Mouse (Mus musculus) layer of hippocampus, adult 2 months (tissue): ENCODE results near the gene Mrps23. TPM values are rescaled to one million over a fixed set of nuclear protein-coding genes. Genes with fewer than 3 reads are reported as not detected.
"Not testable (repeated sequence)": the region's sequence is repeated elsewhere in the genome, so short reads cannot be mapped to it uniquely, and the experiment has no call there.

Source experiments
- DNase-seq, 2 experiments: peaks; one replicate each; pipeline ENCODE4 v3.0.0; 2022; ENCODE audit warnings: low spot score in 2 of 2
- H3K27ac ChIP-seq: fragments of 200-600 bp; 2 replicates; pipeline ENCODE4 v1.8.1; 2022
- H3K4me3 ChIP-seq: fragments of 200-600 bp; 2 replicates; pipeline ENCODE4 v1.8.1; 2022; ENCODE audit warnings: mild to moderate bottlenecking
- CTCF ChIP-seq: fragments of 200-600 bp; conservative IDR thresholded peaks from 2 replicates; pipeline ENCODE4 v1.8.1; 2022; ENCODE audit warnings: antibody characterized with exemption, mild to moderate bottlenecking, moderate library complexity
- total RNA-seq, 2 experiments: library from RNA; stranded (reverse); gene quantifications; 2 replicates each; pipeline ENCODE4 v1.2.3; 2021

The Mrps23 gene
- total RNA-seq, 2 experiments from 2014 or later, result 64.9 to 65.6 TPM

DNA sequence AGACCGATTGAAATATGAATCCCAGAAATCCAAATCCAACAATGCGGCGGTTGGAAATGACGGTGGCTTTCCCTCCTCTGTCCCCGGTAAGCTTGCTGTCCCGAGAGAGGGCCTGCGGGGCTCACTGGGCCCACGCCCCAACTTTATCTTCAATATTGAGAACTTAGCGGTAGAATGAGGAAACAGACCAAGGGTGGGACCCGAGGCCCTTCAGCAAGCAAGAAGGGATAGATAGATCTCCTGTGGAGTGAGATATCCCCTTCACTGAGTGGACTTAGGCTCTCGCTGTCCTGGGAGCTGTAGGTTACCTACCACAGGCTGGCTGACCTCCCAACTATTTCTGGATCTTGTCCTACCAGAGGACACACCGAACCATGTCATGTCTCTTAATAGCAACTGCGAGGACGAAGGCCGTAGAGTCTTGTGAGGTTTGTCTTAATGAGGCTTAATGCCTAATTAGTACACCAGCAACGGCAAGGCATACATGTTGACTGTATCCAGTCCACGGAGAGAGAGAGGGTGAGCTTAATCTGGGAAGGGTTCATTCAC, 19.5 kb upstream of the Mrps23 start:
- H3K27ac ChIP-seq, result no peak overlapping the region
- H3K4me3 ChIP-seq, result no peak overlapping the region
- no peak for DNase-seq
- TF ChIP-seq CTCF, result no peak

DNA sequence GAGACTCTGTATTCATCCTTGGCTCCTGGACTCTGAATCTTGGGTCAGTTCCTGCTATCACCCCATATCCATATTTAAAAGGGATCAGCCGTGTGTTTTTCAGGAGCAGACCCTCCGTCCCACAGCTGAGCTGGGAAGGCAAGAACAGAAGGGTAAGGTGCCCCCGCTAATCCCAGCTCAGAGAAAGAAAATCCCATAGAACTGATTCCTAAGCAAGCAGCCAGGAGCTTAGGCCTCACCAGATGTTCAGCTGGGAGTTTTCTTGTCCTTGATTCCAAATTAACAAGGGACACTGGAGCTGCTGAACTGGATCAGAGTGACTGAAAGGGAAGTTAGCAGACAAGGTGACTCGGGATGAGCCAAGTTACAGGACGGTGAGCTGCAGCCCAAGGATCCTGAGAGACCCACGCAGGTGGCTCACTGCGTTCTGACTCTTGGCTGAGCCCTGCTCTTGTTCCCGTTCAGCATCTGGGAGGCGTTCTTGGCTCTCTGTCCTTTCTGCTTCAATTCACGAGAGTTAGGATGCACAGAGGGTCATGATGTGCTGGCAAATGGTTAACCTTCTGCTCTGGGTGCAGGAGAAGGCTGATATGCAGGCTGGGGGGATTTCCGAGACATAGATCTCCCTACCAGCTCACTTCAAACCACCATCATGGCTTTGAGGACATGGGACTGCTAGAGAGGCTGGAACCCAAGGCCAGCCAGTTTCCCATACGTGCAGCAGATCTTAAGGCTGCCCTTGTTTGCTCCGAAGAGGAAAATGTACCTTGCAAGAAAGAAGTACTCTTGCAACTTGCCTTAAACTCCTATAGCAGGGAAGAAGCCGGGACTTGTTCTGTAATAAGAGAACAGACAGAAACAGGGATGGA, 17.9 kb upstream of the Mrps23 start:
- TF ChIP-seq CTCF, result no peak
- peak overlapping the region; percentile 82; the same call in 1 of the 2 replicates for H3K27ac ChIP-seq

DNA sequence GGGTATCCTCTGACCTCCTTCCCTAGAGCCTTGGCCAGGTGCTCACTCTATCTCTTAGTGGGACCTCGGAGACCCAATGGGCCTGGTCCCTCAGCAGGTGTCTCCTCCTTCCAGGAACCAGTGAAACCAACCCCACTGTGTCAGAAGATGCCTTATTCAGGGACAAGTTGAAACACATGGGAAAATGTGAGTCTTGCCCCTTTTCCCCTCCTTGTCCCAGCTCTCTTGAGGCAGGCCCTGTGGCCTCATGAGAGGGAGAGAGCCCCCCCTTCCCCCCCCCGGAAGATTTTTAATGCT, 17.3 kb upstream of the Mrps23 start:
- TF ChIP-seq CTCF, result no peak
- H3K27ac ChIP-seq, result peak overlapping the region; percentile 82
- no peak overlapping the region for H3K4me3 ChIP-seq
- DNase-seq, result no peak

More for the DNA sequence above, 17.9 kb upstream of the Mrps23 start:
- H3K4me3 ChIP-seq, result no peak overlapping the region
- no peak for DNase-seq

DNA sequence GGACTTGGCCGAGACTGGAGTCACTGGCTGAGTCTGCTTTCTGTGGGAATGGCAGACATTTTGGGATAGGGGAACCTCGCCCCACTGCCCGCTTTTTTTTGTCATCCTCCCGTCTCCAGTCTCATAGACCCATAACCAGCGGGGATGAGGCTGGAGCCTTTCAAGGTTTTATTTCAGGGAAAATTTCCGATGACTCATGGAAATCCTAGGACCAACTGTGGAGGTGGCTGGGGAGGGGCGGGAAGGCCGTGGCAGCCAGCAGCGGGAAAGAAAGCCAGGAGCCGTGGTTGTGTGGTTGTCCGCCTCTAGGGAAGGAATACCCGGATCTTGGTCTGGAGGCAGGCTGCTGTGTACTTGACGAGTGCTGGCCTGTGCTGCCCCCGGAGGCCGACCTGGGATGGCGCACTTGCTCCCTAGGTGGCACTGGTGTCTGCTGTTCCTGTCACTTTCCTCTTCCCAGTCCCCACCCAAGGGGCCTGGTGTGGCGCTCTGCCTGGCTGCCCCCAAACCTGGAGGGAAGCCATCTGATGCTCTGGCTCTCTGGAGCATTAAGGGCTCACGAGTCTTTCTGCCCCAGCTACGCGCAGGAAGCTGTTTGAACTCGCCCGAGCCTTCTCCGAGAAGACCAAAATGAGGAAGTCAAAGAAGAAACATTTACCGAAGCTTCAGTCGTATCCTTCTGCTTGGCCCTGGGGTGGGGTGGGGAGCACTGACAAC, 16.6 kb upstream of the Mrps23 start:
- H3K4me3 ChIP-seq, result peak overlapping the region; percentile 43
- peak; percentile 93 for TF ChIP-seq CTCF
- peak overlapping the region; percentile 82 for H3K27ac ChIP-seq
- DNase-seq, result peak; percentile 78 to 82

DNA sequence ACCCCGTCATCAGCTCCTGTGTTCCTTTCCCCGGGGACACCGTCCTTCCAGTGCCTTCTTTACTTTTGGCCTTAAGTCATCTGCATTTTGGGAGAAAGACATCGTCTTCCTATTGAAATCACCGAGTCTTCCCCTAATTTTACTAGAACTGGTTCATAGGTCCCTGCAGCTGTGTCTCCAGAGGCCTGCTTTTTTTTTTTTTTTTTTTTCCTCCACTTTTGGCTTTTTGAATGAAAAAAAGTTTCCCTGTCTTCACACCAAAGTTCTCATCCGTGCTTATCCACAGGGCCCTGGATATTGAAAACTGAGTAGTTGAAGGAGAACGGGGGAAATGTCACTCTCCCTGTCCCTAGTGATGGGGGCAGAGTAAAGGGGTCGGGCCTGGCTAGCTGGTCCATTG, 16.0 kb upstream of the Mrps23 start:
- peak overlapping the region; percentile 43 for H3K4me3 ChIP-seq

DNA sequence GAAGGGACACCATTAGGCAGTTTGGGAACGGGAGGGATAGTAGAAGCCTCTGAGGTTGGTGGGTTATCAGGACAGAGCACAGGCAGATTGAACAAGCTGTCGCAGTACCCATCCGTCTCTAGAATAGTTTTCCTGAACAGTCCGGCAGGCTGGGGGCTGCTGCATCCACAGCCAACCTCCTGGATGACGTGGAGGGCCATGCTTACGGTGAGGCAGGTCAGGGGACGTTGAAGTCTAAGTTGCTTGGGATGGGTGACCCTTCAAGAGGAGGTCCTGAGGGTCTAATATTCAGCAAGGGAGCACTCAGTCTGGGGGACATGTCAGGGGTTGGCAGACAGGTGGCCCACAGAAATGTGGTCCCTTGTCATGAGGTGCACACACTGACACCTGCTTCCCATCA, 15.6 kb upstream of the Mrps23 start:
- TF ChIP-seq CTCF, result no peak
- DNase-seq, result no peak
- H3K27ac ChIP-seq, result no peak overlapping the region

More for the DNA sequence above, 16.0 kb upstream of the Mrps23 start:
- TF ChIP-seq CTCF, result no peak
- H3K27ac ChIP-seq, result peak overlapping the region; percentile 82; the same call in 1 of the 2 replicates
- DNase-seq, result no peak

DNA sequence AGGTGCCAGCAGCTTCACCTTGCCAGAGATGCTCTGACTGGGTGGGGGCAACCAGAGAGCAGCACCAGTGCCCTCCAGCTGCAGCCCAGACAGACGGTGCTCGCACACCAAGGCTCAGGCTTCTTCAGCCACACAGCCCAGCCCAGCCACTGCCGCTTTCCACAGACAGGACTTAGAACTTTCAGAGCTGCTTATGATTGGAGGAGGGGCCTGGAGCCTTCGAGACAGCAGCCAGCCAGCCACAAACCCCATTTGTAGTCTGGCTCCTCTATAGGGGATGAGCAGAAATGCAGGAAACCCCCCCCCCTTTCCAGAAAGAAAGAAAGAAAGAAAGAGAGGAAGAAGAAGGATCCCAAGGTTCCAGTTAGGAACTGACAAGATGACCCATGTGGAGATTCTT, 11.6 kb upstream of the Mrps23 start:
- DNase-seq, result no peak
- Histone ChIP-seq H3K4me3 (no peak overlapping the region), H3K27ac (no peak overlapping the region)
- peak; percentile 34; the same call in 1 of the 2 replicates for TF ChIP-seq CTCF

More for the DNA sequence above, 15.6 kb upstream of the Mrps23 start:
- H3K4me3 ChIP-seq, result no peak overlapping the region

DNA sequence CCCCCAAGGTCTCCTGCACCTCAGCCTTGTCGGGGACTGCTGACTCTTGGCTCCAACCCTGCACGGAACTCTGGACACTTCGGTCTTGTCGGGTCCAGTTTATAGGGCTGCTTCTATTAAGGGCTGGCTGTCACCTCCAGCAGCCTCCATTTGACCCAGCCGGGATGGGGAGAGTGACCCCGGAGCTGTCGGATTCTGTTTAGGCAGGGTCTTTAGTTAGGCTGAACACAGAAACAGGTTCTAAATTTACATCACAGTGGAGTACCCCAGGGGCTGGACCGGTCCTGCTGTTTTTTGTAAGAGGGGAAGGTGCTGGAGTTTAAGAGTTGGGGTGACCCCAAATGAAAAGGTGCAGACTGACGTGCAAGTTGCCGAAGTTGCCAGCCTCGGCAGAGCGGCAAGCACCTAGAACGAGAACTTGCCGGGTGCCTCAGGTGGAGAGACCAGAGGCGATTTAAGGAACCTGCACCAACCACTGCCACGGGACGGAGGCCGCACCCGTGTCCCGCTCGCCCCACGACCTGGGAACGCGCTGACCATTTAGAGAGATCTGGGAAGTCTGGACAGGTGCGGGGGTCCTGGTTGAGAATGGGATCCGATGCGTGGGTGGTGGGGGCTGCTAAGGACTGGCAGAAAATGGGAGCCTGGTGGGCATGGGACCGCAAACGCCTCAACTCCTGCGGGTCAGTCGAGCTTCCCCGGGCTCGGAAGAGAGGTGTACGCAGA, 10.9 kb upstream of the Mrps23 start:
- H3K27ac ChIP-seq, result no peak overlapping the region
- no peak overlapping the region for H3K4me3 ChIP-seq
- DNase-seq, result no peak
- no peak for TF ChIP-seq CTCF

DNA sequence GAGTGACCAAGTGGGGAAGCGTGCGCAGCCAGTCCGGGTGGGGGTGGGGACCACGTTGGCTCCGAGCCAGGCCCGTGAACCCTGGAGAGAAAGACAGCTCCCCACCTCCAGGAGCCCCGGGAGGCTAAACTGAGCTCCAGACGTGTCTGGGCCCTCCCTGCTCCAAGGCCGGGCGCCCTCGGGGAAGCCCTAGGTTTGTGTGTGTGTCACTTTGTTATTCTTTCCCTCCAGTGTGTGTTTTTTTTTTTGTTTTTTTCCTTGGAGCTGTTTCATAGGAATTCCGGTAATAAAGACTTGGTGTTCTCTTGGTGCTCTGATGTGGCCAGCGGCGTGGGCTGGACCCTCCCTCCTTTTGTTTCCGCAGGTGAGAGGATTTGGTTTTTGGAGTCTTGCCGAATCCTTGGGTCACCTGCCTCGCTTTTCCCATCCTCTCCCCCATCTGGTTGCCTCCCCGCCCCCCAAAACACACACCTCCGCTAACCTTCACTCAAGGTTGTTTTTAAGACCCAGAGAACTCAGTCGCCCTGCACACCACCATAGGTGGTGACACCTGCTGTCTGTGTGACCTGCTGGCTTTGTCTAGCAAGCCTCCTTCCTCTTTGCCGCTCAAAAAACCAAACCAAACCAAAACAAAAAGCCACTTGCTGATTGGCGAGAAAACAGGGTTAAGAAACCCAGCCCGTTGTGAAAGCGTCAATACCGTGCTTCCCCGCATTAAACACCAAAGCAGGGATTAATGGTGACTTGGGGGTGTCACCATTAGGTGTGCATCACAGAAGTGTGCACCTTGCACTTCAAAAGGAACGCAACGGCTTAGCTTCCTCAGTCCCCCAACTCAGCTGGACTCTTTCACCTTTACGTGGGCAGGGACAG, 10.1 kb upstream of the Mrps23 start:
- H3K4me3 ChIP-seq, result no peak overlapping the region
- DNase-seq, result no peak
- no peak for TF ChIP-seq CTCF
- no peak overlapping the region for H3K27ac ChIP-seq

DNA sequence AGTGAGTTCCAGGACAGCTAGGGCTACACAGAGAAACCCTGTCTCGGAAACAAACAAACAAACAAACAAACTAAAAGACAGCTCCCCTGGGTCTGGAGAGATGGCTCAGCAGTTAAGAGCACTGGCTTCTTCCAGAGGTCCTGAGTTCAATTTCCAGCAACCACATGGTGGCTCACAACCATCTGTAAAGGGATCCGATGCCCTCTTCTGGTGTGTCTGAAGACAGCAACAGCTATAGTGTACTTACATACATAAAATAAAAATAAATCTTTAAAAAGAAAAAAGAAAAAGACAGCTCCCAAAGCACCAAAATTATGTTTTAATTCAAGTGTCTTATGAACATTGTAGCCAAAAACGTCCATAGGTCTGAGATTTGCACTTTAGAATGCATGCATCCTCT, 8.5 kb upstream of the Mrps23 start:
- not testable (repeated sequence) for H3K27ac ChIP-seq, H3K4me3 ChIP-seq, DNase-seq
- TF ChIP-seq CTCF, result peak; percentile 56

DNA sequence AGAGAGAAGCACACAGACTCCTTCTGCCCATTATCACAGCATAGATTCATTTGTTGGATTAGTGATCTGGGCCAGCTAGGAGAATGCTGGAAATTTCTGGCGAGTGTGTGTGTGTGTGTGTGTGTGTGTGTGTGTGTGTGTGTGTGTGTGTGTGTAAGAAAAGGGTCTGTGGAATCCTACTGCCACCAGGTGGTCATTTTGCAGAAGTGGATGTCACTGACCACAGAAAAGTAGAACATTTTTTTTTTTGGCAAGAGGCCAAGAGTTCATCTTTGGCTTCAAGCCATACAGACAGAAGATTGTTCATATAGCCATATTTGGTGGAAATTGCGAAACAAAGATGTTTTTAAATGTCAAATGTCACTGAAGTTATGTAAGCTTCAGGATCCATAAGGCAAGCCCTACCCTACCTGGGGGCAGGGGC, 7.0 kb upstream of the Mrps23 start:
- Histone ChIP-seq H3K4me3 (no peak overlapping the region), H3K27ac (no peak overlapping the region)
- TF ChIP-seq CTCF, result peak; percentile 63
- DNase-seq, result peak in 1 of 2 experiments; percentile 43

DNA sequence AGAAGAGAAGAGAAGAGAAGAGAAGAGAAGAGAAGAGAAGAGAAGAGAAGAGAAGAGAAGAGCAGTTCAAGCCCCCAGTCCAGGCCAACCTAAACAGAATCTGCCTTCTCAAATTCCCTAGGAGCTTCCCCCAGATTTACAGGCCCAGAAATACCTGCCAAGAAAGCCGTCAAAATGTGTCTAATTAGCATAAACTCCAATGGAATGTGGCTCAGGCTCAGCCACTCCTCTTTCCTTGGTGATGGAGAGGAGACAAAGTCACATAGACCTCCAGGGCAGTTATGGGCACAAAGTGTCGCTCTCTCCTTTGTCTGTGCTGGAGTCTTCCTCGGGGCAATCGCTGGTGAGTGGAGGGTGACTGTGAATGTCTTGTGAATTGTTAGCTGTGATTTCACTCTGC, 6.0 kb upstream of the Mrps23 start:
- no peak for TF ChIP-seq CTCF
- no peak for DNase-seq
- Histone ChIP-seq H3K4me3 (no peak overlapping the region), H3K27ac (no peak overlapping the region)
